Mouse (Mus musculus) CH12.LX (cell line): ENCODE results near the gene Esam. TPM values are rescaled to one million over a fixed set of nuclear protein-coding genes. Genes with fewer than 3 reads are reported as not detected.

Experiments used
- DNase-seq: peaks from one replicate; pipeline ENCODE4 v3.0.0-alpha.2; 2013; ENCODE audit errors: extremely low read depth
- H3K27ac ChIP-seq: 2 replicates; pipeline ENCODE4 v1.5.1; 2012; ENCODE audit warnings: low read depth, mild to moderate bottlenecking, control low read depth, moderate library complexity; ENCODE audit not compliant: insufficient read depth
- H3K27me3 ChIP-seq: replicated peaks from 2 replicates; pipeline ENCODE3; 2012; ENCODE audit warnings: inconsistent platforms
- H3K36me3 ChIP-seq, 2 experiments: replicated peaks in 1 of 2; 2 replicates each; pipeline versions ENCODE3 to v1.6.1; 2012; ENCODE audit warnings: inconsistent platforms in 1 of 2, low read length in 1 of 2, mild to moderate bottlenecking in 1 of 2, mixed read lengths in 1 of 2, moderate library complexity in 1 of 2; ENCODE audit not compliant: control insufficient read depth in 1 of 2, insufficient read depth in 1 of 2
- H3K4me1 ChIP-seq, 2 experiments: 2 replicates each; pipeline ENCODE4 v1.6.1; 2012; ENCODE audit warnings: inconsistent platforms in 1 of 2, moderate library complexity in 1 of 2; ENCODE audit not compliant: insufficient read depth in 2 of 2, control insufficient read depth in 1 of 2
- H3K4me2 ChIP-seq: 2 replicates; pipeline ENCODE4 v1.6.1; 2012; ENCODE audit warnings: low read depth, mild to moderate bottlenecking, control low read depth; ENCODE audit not compliant: poor library complexity, insufficient read depth, severe bottlenecking
- H3K4me3 ChIP-seq, 3 experiments: fragments of 150-350 bp in 1 of 3; sonication (generic) in 1 of 3; replicated peaks in 1 of 3; 2 replicates each; pipeline versions ENCODE3 to v1.5.1; 2011 to 2012; ENCODE audit warnings: low read depth in 2 of 3, low read length in 2 of 3, mild to moderate bottlenecking in 2 of 3, moderate library complexity in 2 of 3, control low read depth in 1 of 3, improper control_type of control experiment in 1 of 3, inconsistent platforms in 1 of 3, mixed read lengths in 1 of 3; ENCODE audit not compliant: poor library complexity in 1 of 3
- H3K79me2 ChIP-seq: replicated peaks from 2 replicates; pipeline ENCODE4 v1.6.1; 2012; ENCODE audit warnings: mild to moderate bottlenecking, moderate library complexity; ENCODE audit not compliant: control insufficient read depth, poor library complexity, insufficient read depth, severe bottlenecking; ENCODE audit errors: extremely low read depth
- H3K9ac ChIP-seq: 2 replicates; pipeline ENCODE4 v1.6.1; 2012; ENCODE audit warnings: low read depth, mild to moderate bottlenecking, control low read depth, moderate library complexity; ENCODE audit not compliant: insufficient read depth
- H3K9me3 ChIP-seq: replicated peaks from 2 replicates; pipeline ENCODE3; 2012; ENCODE audit warnings: low read length, inconsistent platforms, mixed read lengths
- CHD1 ChIP-seq: IDR thresholded peaks from 2 replicates; pipeline ENCODE4 v1.6.1; 2012; ENCODE audit warnings: low read depth, low read length, improper control_type of control experiment, inconsistent platforms
- CHD2 ChIP-seq: IDR thresholded peaks from 2 replicates; pipeline ENCODE4 v1.6.1; 2011; ENCODE audit warnings: low read length, improper control_type of control experiment
- E2F4 ChIP-seq: IDR thresholded peaks from 2 replicates; pipeline ENCODE4 v1.6.1; 2011; ENCODE audit warnings: low read depth, low read length, improper control_type of control experiment; ENCODE audit not compliant: insufficient replicate concordance
- ELF1 ChIP-seq: IDR thresholded peaks from 2 replicates; pipeline ENCODE4 v1.6.1; 2014; ENCODE audit warnings: low read depth, mild to moderate bottlenecking, inconsistent platforms, low read length, improper control_type of control experiment
- EP300 ChIP-seq: IDR thresholded peaks from 2 replicates; pipeline ENCODE4 v1.6.1; 2011; ENCODE audit warnings: low read length, improper control_type of control experiment
- ETS1 ChIP-seq: conservative IDR thresholded peaks from 2 replicates; pipeline ENCODE4 v1.6.1; 2012; ENCODE audit warnings: low read depth, mild to moderate bottlenecking, inconsistent platforms, low read length, improper control_type of control experiment, moderate library complexity
- HCFC1 ChIP-seq: IDR thresholded peaks from 2 replicates; pipeline ENCODE4 v1.6.1; 2012; ENCODE audit warnings: low read depth, mild to moderate bottlenecking, inconsistent platforms, low read length, improper control_type of control experiment
- IRF4 ChIP-seq: IDR thresholded peaks from 2 replicates; pipeline ENCODE4 v1.6.1; 2014; ENCODE audit warnings: low read depth, mild to moderate bottlenecking, inconsistent platforms, low read length, improper control_type of control experiment
- KAT2A ChIP-seq: IDR thresholded peaks from 2 replicates; pipeline ENCODE4 v1.6.1; 2012; ENCODE audit warnings: low read length, improper control_type of control experiment, inconsistent platforms; ENCODE audit not compliant: insufficient replicate concordance
- MAFK ChIP-seq: IDR thresholded peaks from 2 replicates; pipeline ENCODE4 v1.6.1; 2011; ENCODE audit warnings: low read length, improper control_type of control experiment; ENCODE audit not compliant: insufficient replicate concordance
- MAX ChIP-seq: IDR thresholded peaks from 2 replicates; pipeline ENCODE4 v1.6.1; 2011; ENCODE audit warnings: low read length, improper control_type of control experiment
- MAZ ChIP-seq: IDR thresholded peaks from 2 replicates; pipeline ENCODE4 v1.6.1; 2012; ENCODE audit warnings: low read depth, mild to moderate bottlenecking, inconsistent platforms, low read length, improper control_type of control experiment, moderate library complexity
- MEF2A ChIP-seq: IDR thresholded peaks from 2 replicates; pipeline ENCODE4 v1.6.1; 2014; ENCODE audit warnings: low read depth, mild to moderate bottlenecking, inconsistent platforms, low read length, improper control_type of control experiment, borderline replicate concordance
- NRF1 ChIP-seq: IDR thresholded peaks from 2 replicates; pipeline ENCODE4 v1.6.1; 2014; ENCODE audit warnings: low read depth, mild to moderate bottlenecking, inconsistent platforms, low read length, improper control_type of control experiment, moderate library complexity
- POLR2A ChIP-seq: IDR thresholded peaks from 2 replicates; pipeline ENCODE4 v1.6.1; 2011; ENCODE audit warnings: low read depth, mild to moderate bottlenecking, improper control_type of control experiment, low read length
- SIN3A ChIP-seq: IDR thresholded peaks from 2 replicates; pipeline ENCODE4 v1.6.1; 2012; ENCODE audit warnings: low read length, improper control_type of control experiment, inconsistent platforms
- SMC3 ChIP-seq: IDR thresholded peaks from 2 replicates; pipeline ENCODE4 v1.6.1; 2011; ENCODE audit warnings: low read depth, low read length, improper control_type of control experiment
- TBP ChIP-seq: conservative IDR thresholded peaks from 2 replicates; pipeline ENCODE4 v1.6.1; 2011; ENCODE audit warnings: low read depth, low read length, improper control_type of control experiment
- TCF12 ChIP-seq: IDR thresholded peaks from 2 replicates; pipeline ENCODE4 v1.6.1; 2014; ENCODE audit warnings: low read depth, mild to moderate bottlenecking, inconsistent platforms, low read length, improper control_type of control experiment
- ZC3H11A ChIP-seq: IDR thresholded peaks from 2 replicates; pipeline ENCODE4 v1.6.1; 2012; ENCODE audit warnings: low read depth, mild to moderate bottlenecking, inconsistent platforms, low read length, improper control_type of control experiment
- ZKSCAN1 ChIP-seq: IDR thresholded peaks from 2 replicates; pipeline ENCODE4 v1.6.1; 2012; ENCODE audit warnings: low read depth, inconsistent platforms, low read length, improper control_type of control experiment, borderline replicate concordance
- ZMIZ1 ChIP-seq: IDR thresholded peaks from 2 replicates; pipeline ENCODE4 v1.6.1; 2012; ENCODE audit warnings: low read depth, mild to moderate bottlenecking, inconsistent platforms, low read length, improper control_type of control experiment
- ZNF384 ChIP-seq: IDR thresholded peaks from 2 replicates; pipeline ENCODE4 v1.6.1; 2012; ENCODE audit warnings: low read depth, low read length, improper control_type of control experiment, inconsistent platforms
- dilution Hi-C: fragments of 300-500 bp; cut with MboI; formaldehyde crosslinking; loops from 2 replicates; pipeline ENCODE4 v1.14.3; 2020; ENCODE audit warnings: low sequenced_read_pairs; ENCODE audit not compliant: extremely low pct_unique_long_range_greater_than_20kb, extremely low pct_ligation_motif_present
- in situ Hi-C: fragments of 300-500 bp; cut with MboI; formaldehyde crosslinking; loops from 3 replicates; pipeline ENCODE4 v1.14.3; 2019; ENCODE audit warnings: low sequenced_read_pairs, low pct_ligation_motif_present, low pct_unique_long_range_greater_than_20kb, mixed read lengths
- polyA plus RNA-seq: library from polyadenylated mRNA; unstranded; fragments of >175 nt; gene quantifications from 2 replicates; pipeline ENCODE4 v1.2.1, GENCODE M21; 2012; ENCODE audit warnings: low read depth; ENCODE audit not compliant: insufficient read length
- total RNA-seq, 2 experiments: library from RNA; depleted of rRNA; stranded (reverse); fragments of 300-350 nt in 1 of 2; fragments of >200 nt in 1 of 2; gene quantifications; 2 replicates each; pipeline ENCODE4 v1.2.3; 2012 to 2014

Gene Esam
- total and polyA plus RNA-seq, 3 experiments = 0.21 to 0.42 (median 0.37) TPM

GRCm38 (mm10) chr9:37537658-37538250 lies 9.9 kb downstream of the Esam start:
- H3K36me3 ChIP-seq = no peaks in the 10 kb centered on the region
- H3K9me3 ChIP-seq = no peaks in the 10 kb centered on the region
- no peak overlapping the region for H3K4me3 ChIP-seq
- no peak for DNase-seq
- in situ Hi-C loops = no loop called here
- H3K27me3 ChIP-seq = no peaks in the 10 kb centered on the region
- dilution Hi-C loops = no loop called here
- peaks cover 0 to 4% of the 10 kb centered on the region in 2 experiments; a peak in 2 of 4 replicates for H3K4me1 ChIP-seq
- no peak overlapping the region for H3K27ac ChIP-seq
- no peaks in the 10 kb centered on the region for H3K79me2 ChIP-seq
- no peak for TF ChIP-seq IRF4
- TF ChIP-seq MAFK = no peak
- TF ChIP-seq, all 38 proteins: peak for 0
- no peak overlapping the region for H3K9ac ChIP-seq
- no peak overlapping the region for H3K4me2 ChIP-seq

DNA sequence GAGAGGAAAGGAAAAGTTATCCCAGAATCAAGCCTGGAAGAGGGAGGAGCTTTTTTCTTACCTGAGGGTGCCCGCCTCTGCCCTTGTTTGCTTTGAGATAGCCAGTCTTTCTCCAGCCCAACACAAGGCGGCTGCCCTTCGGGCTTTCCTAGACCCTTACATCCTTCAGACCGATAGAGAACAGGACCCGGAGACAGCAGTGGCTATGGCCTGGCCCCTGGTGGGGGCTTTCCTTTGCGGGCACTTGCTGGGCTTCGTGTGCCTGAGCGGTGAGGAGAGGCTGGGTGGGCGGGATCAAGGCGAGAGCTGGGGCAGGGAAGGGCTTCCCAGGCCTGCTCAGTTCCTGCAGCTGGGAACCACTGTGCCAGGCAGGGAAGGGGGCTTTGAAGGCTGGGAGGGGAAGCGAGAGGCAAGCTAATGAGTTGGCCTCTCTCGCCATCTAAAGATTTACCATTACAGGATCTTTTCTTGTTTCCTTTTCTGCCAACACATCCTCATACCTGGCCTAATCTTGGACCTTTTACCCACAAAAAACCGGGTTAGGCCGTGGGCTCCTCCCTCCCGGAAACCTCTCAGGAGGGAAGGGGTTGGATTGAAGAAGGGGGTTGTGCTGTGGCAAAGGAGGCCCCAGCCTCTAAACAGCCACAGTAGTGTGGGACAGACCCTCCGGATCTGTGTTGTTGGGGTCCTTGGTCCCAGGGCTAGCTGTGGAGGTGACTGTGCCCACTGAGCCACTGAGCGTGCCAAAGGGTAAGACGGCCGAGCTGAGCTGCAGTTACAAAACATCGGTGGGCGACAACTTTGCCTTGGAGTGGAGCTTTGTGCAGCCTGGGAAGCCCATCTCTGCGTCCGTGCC lies 11.5 kb downstream of the Esam start, which contains the start of gene Vsig2:
Gene Vsig2 (plus strand): TSS at position 86 of the 856 bp plus-strand sequence.
- H3K4me2 ChIP-seq = no peak within 1 kb of the TSS
- no peaks in the 10 kb centered on the region for H3K27me3 ChIP-seq
- no peak for TF ChIP-seq MEF2A
- TF ChIP-seq CHD2 = no peak
- TF ChIP-seq TBP = no peak
- no peak for TF ChIP-seq CHD1
- TF ChIP-seq ZKSCAN1 = no peak
- TF ChIP-seq, all 38 proteins: peak for 0
- Histone ChIP-seq H3K4me1 (peaks cover 0 to 12% of the 10 kb centered on the region in 2 experiments; a peak in 2 of 4 replicates), H3K9ac (no peak within 1 kb of the TSS), H3K9me3 (no peaks in the 10 kb centered on the region), H3K27ac (no peak within 1 kb of the TSS), H3K36me3 (no peaks in the 10 kb centered on the region), H3K4me3 (no peak within 1 kb of the TSS), H3K79me2 (no peaks in the 10 kb centered on the region)
- dilution Hi-C loops (no loop called here), in situ Hi-C loops (loop anchor here (10.0 kb wide), 2 partner anchors 85 to 115 kb away; no protein-coding TSS in a partner anchor)
- DNase-seq = no peak

DNA sequence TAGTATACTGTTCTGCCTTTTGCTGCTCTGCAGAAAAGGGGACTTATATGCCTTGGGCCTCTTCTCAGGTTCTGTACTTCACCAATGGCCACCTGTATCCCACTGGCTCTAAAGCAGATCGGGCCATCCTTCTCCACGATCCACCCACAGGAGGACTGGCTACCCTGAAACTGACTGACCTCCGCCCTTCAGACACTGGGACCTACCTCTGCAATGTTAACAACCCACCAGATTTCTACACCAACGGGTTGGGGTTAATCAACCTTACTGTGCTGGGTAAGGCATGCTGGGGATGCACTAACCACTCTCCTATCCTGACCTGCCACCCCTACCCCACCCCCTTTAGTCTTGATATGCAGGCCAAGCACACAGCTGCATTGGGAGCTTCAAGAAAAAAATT lies 12.3 kb downstream of the Esam start:
- dilution Hi-C loops = no loop called here
- in situ Hi-C loops = loop anchor here (10.0 kb wide), 2 partner anchors 85 to 115 kb away; no protein-coding TSS in a partner anchor
- TF ChIP-seq MAZ (no peak), CHD1 (no peak), MEF2A (no peak), NRF1 (no peak), ZC3H11A (no peak), EP300 (no peak), ELF1 (no peak), TCF12 (no peak), SIN3A (no peak), MAFK (no peak), MAX (no peak), KAT2A (no peak), SMC3 (no peak), E2F4 (no peak), POLR2A (no peak), IRF4 (no peak), ETS1 (no peak), HCFC1 (no peak), ZNF384 (no peak), ZMIZ1 (no peak)

More for the DNA sequence above, 12.3 kb downstream of the Esam start:
- H3K4me1 ChIP-seq = peaks cover under 1 to 15% of the 10 kb centered on the region in 2 experiments
- H3K27ac ChIP-seq = no peak overlapping the region
- no peak for DNase-seq
- H3K36me3 ChIP-seq = no peaks in the 10 kb centered on the region
- H3K9ac ChIP-seq = no peak overlapping the region
- no peak overlapping the region for H3K4me2 ChIP-seq
- no peaks in the 10 kb centered on the region for H3K27me3 ChIP-seq
- H3K79me2 ChIP-seq = no peaks in the 10 kb centered on the region
- H3K4me3 ChIP-seq = no peak overlapping the region
- H3K9me3 ChIP-seq = no peaks in the 10 kb centered on the region
